Mouse (Mus musculus): Measurements from ENCODE around the gene Apc2.

DNA sequence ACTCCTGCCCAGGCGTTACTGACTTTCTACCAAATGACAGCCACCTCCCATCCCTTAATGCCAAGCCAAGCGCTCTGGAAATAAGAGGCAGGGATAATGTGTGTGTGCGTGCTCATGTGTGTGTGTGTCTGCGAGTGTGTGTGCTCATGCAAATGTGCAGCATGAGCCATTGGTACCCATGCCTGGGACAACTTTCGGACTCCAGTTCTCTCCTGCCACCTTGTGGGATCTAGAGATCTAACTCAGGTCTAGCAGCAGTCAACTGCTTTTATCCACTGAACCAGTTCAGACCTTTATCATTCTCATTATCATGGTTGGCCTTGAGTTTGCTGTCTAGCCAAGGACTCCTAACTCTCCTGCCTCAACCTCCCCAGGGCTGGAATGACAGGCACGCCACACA is 47.9 kb upstream of the Apc2 start:
- TF ChIP-seq POLR2A (IDR thresholded peaks at IDR 0.05; ENCODE audit: borderline replicate concordance, low read depth, low read length) (no peak), CTCF (IDR thresholded peaks at IDR 0.05; ENCODE audit: low read depth, low read length) (no peak)

Measured in bone marrow macrophage, adult 2 months (primary cell).